Mouse (Mus musculus) olfactory bulb, adult 2 months (tissue): ENCODE measurements around the gene Tbc1d1.

Source experiments
- CTCF ChIP-seq: fragments of 200-500 bp; IDR thresholded peaks from 2 replicates; pipeline ENCODE4 v1.5.1; 2012; ENCODE audit warnings: low read depth, mild to moderate bottlenecking, low read length, moderate library complexity; ENCODE audit not compliant: insufficient read depth
- POLR2A ChIP-seq: fragments of 200-500 bp; IDR thresholded peaks from 2 replicates; pipeline ENCODE4 v1.6.1; 2012; ENCODE audit warnings: mild to moderate bottlenecking, low read depth, low read length, moderate library complexity; ENCODE audit not compliant: insufficient read depth

DNA sequence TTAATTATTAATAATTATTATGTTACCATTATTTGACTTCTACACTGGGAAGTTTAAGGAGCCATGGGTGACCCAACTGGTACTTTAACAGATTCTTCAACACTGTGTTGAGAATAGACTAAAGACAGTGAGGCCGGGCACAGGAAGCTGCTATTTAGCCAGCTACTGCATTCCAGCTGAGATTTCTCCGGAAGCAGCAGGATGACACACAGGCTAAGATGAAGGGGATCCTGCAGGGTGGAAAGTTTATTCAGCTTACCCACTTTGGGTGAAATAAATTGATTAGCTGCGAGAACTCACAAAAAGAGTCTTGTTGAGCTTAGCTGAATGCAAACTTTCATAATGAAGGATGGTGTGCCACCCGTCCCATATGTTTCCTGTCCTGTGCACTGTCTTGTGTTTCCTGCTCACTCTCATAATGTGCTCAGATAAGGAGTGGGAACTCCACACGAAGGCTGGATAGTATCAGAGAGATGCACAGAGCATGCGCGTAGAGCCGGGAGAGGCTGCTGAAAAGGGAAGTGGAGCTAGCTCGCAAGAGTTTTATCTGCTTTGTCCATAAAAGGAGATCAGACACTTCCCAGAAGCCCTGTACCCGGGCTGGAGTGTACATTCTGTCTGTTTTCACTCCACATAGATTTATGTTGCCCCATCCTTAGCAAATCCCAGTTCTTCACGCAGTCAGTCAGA lies at the start of gene Tbc1d1:
- TF ChIP-seq POLR2A (no peak), CTCF (no peak)
